Mouse (Mus musculus): Measurements from ENCODE around the gene Ciz1. TPM values are rescaled to one million over a fixed set of nuclear protein-coding genes. Genes with fewer than 3 reads are reported as not detected.
A peak's percentile ranks its signal among the peaks of the same experiment; 100 is the strongest.

The Ciz1 gene
- polyA plus RNA-seq, 1 experiment = 34.3 TPM

- TF ChIP-seq POLR2A (IDR thresholded peaks at IDR 0.05; ENCODE audit: insufficient read depth, low read length) = no peak
- no peak for TF ChIP-seq CTCF (IDR thresholded peaks at IDR 0.05; ENCODE audit: low read depth, low read length)
- TF ChIP-seq EP300 (IDR thresholded peaks at IDR 0.05; ENCODE audit: insufficient read depth, low read depth, low read length) = no peak
Measured at GRCm38 (mm10) chr2:32307247-32307798, 44.8 kb upstream of the Ciz1 start.

DNA sequence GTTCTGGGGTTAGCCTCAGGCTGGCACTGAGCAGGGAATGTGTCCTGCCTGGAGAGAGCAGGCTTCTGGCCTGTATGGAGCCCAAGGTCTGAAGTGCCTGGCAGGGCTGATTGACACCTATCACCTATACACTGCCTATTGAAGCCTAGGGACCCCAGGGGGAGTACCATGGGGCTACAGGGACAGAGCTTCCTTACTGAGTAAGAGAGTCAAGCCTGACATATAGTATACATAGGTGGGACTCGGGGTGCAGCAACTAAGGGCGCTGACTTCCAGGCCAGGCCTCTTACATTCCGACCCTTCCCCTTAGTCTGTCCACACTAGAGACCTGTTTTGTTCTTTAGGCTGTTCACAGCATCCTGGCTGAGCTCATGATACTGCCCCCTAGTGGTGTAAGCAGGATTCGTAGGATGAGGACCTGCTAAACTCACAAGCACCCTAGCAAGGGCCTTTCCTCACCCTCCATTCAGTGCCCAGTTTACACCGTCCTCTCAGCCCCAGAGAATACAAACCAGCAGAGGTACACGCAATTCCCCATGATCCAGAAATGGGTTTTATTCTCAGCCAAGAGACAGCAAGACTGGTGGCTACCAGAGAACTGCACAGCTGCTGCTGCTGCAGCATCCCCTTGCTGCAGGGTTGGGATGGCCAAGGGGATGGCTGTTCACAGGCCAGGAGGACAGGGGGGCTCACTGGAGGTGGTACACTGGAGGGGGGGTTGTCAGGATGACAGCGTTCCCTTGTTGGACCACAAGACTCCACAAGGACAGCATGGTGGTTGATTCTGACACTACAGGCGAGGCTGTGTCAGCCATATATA is 44.0 kb upstream of the Ciz1 start:
- no peaks in the 10 kb centered on the region for H3K9me3 ChIP-seq (replicated peaks; ENCODE audit: control insufficient read depth, insufficient read depth, low read length, poor library complexity, severe bottlenecking)
- no peak overlapping the region for H3K27ac ChIP-seq (ENCODE audit: insufficient read depth, low read length)
- H3K4me1 ChIP-seq (ENCODE audit: control insufficient read depth, insufficient read depth, low read length) = no peaks in the 10 kb centered on the region
- no peaks in the 10 kb centered on the region for H3K36me3 ChIP-seq (ENCODE audit: control insufficient read depth, insufficient read depth, low read length, poor library complexity, severe bottlenecking)
- no peaks in the 10 kb centered on the region for H3K27me3 ChIP-seq (ENCODE audit: control insufficient read depth, insufficient read depth, low read length, poor library complexity, severe bottlenecking)
- TF ChIP-seq POLR2A (IDR thresholded peaks at IDR 0.05; ENCODE audit: insufficient read depth, low read length) (no peak), CTCF (IDR thresholded peaks at IDR 0.05; ENCODE audit: low read depth, low read length) (peak; percentile 81), EP300 (IDR thresholded peaks at IDR 0.05; ENCODE audit: insufficient read depth, low read depth, low read length) (no peak)
- H3K4me3 ChIP-seq (ENCODE audit: low read depth, low read length) = no peak overlapping the region
- no peak overlapping the region for H3K9ac ChIP-seq (ENCODE audit: low read depth, poor library complexity, severe bottlenecking)

More at GRCm38 (mm10) chr2:32307247-32307798, 44.8 kb upstream of the Ciz1 start:
- Histone ChIP-seq H3K27me3 (ENCODE audit: control insufficient read depth, insufficient read depth, low read length, poor library complexity, severe bottlenecking) (no peaks in the 10 kb centered on the region), H3K36me3 (ENCODE audit: control insufficient read depth, insufficient read depth, low read length, poor library complexity, severe bottlenecking) (no peaks in the 10 kb centered on the region), H3K9me3 (replicated peaks; ENCODE audit: control insufficient read depth, insufficient read depth, low read length, poor library complexity, severe bottlenecking) (no peaks in the 10 kb centered on the region), H3K4me1 (ENCODE audit: control insufficient read depth, insufficient read depth, low read length) (no peaks in the 10 kb centered on the region), H3K4me3 (ENCODE audit: low read depth, low read length) (no peak overlapping the region), H3K27ac (ENCODE audit: insufficient read depth, low read length) (no peak overlapping the region), H3K9ac (ENCODE audit: low read depth, poor library complexity, severe bottlenecking) (no peak overlapping the region)

DNA sequence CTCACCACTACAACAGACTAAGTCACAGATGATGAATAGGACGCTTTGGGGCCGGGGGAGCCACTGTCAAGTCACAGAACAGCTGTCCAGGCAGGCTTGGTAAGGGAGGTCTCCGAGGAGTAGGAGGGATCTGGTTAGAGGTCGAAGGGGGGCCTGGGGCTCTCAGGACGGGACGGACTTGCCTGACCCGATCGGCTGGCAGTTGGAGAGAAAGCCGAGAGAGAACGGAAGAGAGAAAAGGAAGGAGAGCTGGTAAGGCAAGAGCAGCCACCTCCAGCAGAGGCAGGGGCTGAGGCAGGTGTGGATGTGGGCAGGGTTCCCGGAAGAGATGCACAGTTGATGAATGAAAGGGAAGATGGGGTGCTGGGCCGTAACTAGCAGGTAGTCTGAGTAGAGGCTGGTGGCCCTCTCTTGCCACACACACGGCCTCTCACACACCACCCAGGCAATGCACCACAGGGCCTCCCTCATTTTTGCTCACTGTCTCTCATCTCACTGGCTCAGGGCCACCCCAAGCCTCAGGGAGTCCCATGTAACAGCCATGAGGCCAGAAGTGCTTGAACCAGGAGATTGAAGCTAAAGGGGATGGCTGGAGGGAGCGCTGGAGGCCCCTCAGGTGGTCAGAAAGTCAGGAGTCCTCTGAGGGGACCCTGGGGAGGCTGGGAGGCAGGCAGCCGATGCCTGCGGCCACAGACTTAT is 43.1 kb upstream of the Ciz1 start:
- H3K36me3 ChIP-seq (ENCODE audit: control insufficient read depth, insufficient read depth, low read length, poor library complexity, severe bottlenecking) = no peaks in the 10 kb centered on the region
- no peak overlapping the region for H3K9ac ChIP-seq (ENCODE audit: low read depth, poor library complexity, severe bottlenecking)
- no peaks in the 10 kb centered on the region for H3K27me3 ChIP-seq (ENCODE audit: control insufficient read depth, insufficient read depth, low read length, poor library complexity, severe bottlenecking)
- no peak overlapping the region for H3K4me3 ChIP-seq (ENCODE audit: low read depth, low read length)
- TF ChIP-seq POLR2A (IDR thresholded peaks at IDR 0.05; ENCODE audit: insufficient read depth, low read length) (no peak), EP300 (IDR thresholded peaks at IDR 0.05; ENCODE audit: insufficient read depth, low read depth, low read length) (no peak), CTCF (IDR thresholded peaks at IDR 0.05; ENCODE audit: low read depth, low read length) (no peak)
- no peak overlapping the region for H3K27ac ChIP-seq (ENCODE audit: insufficient read depth, low read length)
- no peaks in the 10 kb centered on the region for H3K4me1 ChIP-seq (ENCODE audit: control insufficient read depth, insufficient read depth, low read length)
- H3K9me3 ChIP-seq (replicated peaks; ENCODE audit: control insufficient read depth, insufficient read depth, low read length, poor library complexity, severe bottlenecking) = no peaks in the 10 kb centered on the region

- Histone ChIP-seq H3K4me3 (ENCODE audit: low read depth, low read length) (no peak overlapping the region), H3K4me1 (ENCODE audit: control insufficient read depth, insufficient read depth, low read length) (no peaks in the 10 kb centered on the region), H3K9ac (ENCODE audit: low read depth, poor library complexity, severe bottlenecking) (no peak overlapping the region), H3K9me3 (replicated peaks; ENCODE audit: control insufficient read depth, insufficient read depth, low read length, poor library complexity, severe bottlenecking) (no peaks in the 10 kb centered on the region), H3K27me3 (ENCODE audit: control insufficient read depth, insufficient read depth, low read length, poor library complexity, severe bottlenecking) (no peaks in the 10 kb centered on the region), H3K36me3 (ENCODE audit: control insufficient read depth, insufficient read depth, low read length, poor library complexity, severe bottlenecking) (no peaks in the 10 kb centered on the region), H3K27ac (ENCODE audit: insufficient read depth, low read length) (no peak overlapping the region)
- TF ChIP-seq EP300 (IDR thresholded peaks at IDR 0.05; ENCODE audit: insufficient read depth, low read depth, low read length) (no peak), POLR2A (IDR thresholded peaks at IDR 0.05; ENCODE audit: insufficient read depth, low read length) (no peak), CTCF (IDR thresholded peaks at IDR 0.05; ENCODE audit: low read depth, low read length) (no peak)
Measured at GRCm38 (mm10) chr2:32310096-32310845, 41.9 kb upstream of the Ciz1 start.

- TF ChIP-seq POLR2A (IDR thresholded peaks at IDR 0.05; ENCODE audit: insufficient read depth, low read length) (no peak), CTCF (IDR thresholded peaks at IDR 0.05; ENCODE audit: low read depth, low read length) (peak; percentile 41)
- no peaks in the 10 kb centered on the region for H3K27me3 ChIP-seq (ENCODE audit: control insufficient read depth, insufficient read depth, low read length, poor library complexity, severe bottlenecking)
- H3K4me1 ChIP-seq (ENCODE audit: control insufficient read depth, insufficient read depth, low read length) = no peaks in the 10 kb centered on the region
- peak overlapping the region; percentile 61 for H3K4me3 ChIP-seq (ENCODE audit: low read depth, low read length)
- no peak overlapping the region for H3K27ac ChIP-seq (ENCODE audit: insufficient read depth, low read length)
- peak overlapping the region; percentile 80 for H3K9ac ChIP-seq (ENCODE audit: low read depth, poor library complexity, severe bottlenecking)
- no peaks in the 10 kb centered on the region for H3K36me3 ChIP-seq (ENCODE audit: control insufficient read depth, insufficient read depth, low read length, poor library complexity, severe bottlenecking)
- no peaks in the 10 kb centered on the region for H3K9me3 ChIP-seq (replicated peaks; ENCODE audit: control insufficient read depth, insufficient read depth, low read length, poor library complexity, severe bottlenecking)
Measured at GRCm38 (mm10) chr2:32311443-32312317, 40.4 kb upstream of the Ciz1 start.
